Mouse (Mus musculus) CD4-positive helper T cell, adult 2 months (primary cell): ENCODE results near the gene Gm21958.
"Not testable (repeated sequence)": the region's sequence is repeated elsewhere in the genome, so short reads cannot be mapped to it uniquely, and the experiment has no call there.

ENCODE experiments used
- DNase-seq: peaks from one replicate; pipeline ENCODE4 v3.0.0-alpha.2; 2012; ENCODE audit warnings: low read depth, missing footprints, low spot score

Gene Gm21958

GRCm38 (mm10) chr3:54723741-54724500 lies 9.8 kb upstream of the Gm21958 start:
- peak; percentile 81 for DNase-seq

- no peak for DNase-seq
Observed at GRCm38 (mm10) chr3:54718947-54719346, 4.8 kb upstream of the Gm21958 start.

- no peak for DNase-seq
Observed at GRCm38 (mm10) chr3:54717348-54717747, 3.2 kb upstream of the Gm21958 start.

GRCm38 (mm10) chr3:54715461-54715860 lies 1.3 kb upstream of the Gm21958 start:
- DNase-seq, result no peak

- peak; percentile 78 for DNase-seq
Observed at GRCm38 (mm10) chr3:54708972-54709371, 5.2 kb downstream of the Gm21958 start.

GRCm38 (mm10) chr3:54704106-54704505 lies 10.0 kb downstream of the Gm21958 start:
- DNase-seq, result not testable (repeated sequence)

- no peak for DNase-seq
Observed at GRCm38 (mm10) chr3:54699759-54700301, 14.3 kb downstream of the Gm21958 start.

GRCm38 (mm10) chr3:54693056-54693415 lies 21.1 kb downstream of the Gm21958 start:
- no peak for DNase-seq

- DNase-seq, result peak; percentile 97
Observed at GRCm38 (mm10) chr3:54692202-54693055, 21.7 kb downstream of the Gm21958 start, which contains the start of gene Supt20. Gene Supt20, plus strand, starts transcription at chr3:54692807.

GRCm38 (mm10) chr3:54689091-54689490 lies 25.1 kb downstream of the Gm21958 start:
- DNase-seq, result peak; percentile 30

- DNase-seq, result no peak
Observed at GRCm38 (mm10) chr3:54687245-54687644, 26.9 kb downstream of the Gm21958 start.

GRCm38 (mm10) chr3:54685202-54685601 lies 29.0 kb downstream of the Gm21958 start:
- no peak for DNase-seq

GRCm38 (mm10) chr3:54681310-54682204 lies 32.6 kb downstream of the Gm21958 start:
- no peak for DNase-seq

- no peak for DNase-seq
Observed at GRCm38 (mm10) chr3:54676818-54677217, 37.3 kb downstream of the Gm21958 start.

- DNase-seq, result peak; percentile 24
Observed at GRCm38 (mm10) chr3:54672557-54673529, 41.3 kb downstream of the Gm21958 start.

GRCm38 (mm10) chr3:54672111-54672510 lies 42.0 kb downstream of the Gm21958 start:
- no peak for DNase-seq

- peak; percentile 22 for DNase-seq
Observed at GRCm38 (mm10) chr3:54669559-54669958, 44.6 kb downstream of the Gm21958 start.

GRCm38 (mm10) chr3:54668722-54669121 lies 45.4 kb downstream of the Gm21958 start:
- DNase-seq, result no peak

- DNase-seq, result no peak
Observed at GRCm38 (mm10) chr3:54668141-54668540, 46.0 kb downstream of the Gm21958 start.
